Mouse (Mus musculus) liver, embryonic 14.5 days (tissue): ENCODE measurements at regions not wholly inside any gene's neighbourhood (a gene's known extent, or its start where the extent isn't known, plus 50 kb on each side); places are given as distances from the start of the nearest gene placed in this dataset.

ENCODE experiments used
- CTCF ChIP-seq: IDR thresholded peaks from 2 replicates; pipeline ENCODE4 v1.5.1; 2016; ENCODE audit warnings: antibody characterized with exemption, low read depth, control low read depth
- EP300 ChIP-seq: IDR thresholded peaks from 2 replicates; pipeline ENCODE4 v1.6.1; 2016; ENCODE audit warnings: antibody characterized with exemption, low read depth

DNA sequence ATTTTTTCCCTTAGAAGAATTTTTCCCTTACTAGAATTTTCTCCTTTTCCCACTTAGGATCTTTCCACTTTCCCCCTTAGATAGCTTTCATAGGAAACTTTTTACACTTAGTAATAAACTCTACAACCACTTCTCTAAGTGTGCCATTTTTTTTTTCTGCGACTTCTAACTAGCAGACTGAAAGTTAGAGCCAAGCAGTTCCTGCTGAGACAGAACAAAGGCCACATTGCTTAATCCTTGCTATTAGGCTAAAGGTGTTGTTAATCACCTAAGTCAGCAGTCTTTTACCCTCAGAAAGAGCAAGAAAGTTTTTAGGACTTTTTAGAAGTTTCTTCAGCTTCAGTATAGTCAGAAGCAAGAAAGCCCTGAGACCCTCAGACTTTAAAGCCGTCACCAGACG is 204.3 kb upstream of the Gm6657 start:
- no peak for TF ChIP-seq CTCF
- no peak for TF ChIP-seq EP300
